Mouse (Mus musculus): ENCODE results near the gene Kif6. TPM values are rescaled to one million over a fixed set of nuclear protein-coding genes. Genes with fewer than 3 reads are reported as not detected.
A peak's percentile ranks its signal among the peaks of the same experiment; 100 is the strongest.

Gene Kif6
- total RNA-seq, 2 experiments from 2014 or later = 0.38 to 0.46 TPM

DNA sequence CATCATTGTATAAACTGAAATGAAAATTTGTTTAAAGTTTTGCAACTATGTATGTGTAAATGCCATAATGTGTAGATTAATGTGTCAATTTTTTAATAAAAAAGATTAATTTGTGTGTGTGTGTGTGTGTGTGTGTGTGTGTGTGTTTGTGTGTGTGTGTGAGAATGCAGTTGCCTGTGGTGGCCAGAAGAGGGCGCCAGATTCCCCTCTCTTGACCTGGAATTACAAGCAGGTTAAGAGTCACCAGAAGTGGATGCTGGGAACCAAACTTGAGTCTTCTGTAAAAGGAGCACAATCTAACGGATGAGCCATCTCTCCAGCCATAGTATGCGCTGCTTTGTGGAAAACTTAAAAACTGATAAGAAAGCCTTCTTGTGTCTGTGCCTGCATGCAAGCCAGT lies 121.4 kb downstream of the Kif6 start:
- DNase-seq (ENCODE audit: low spot score in 2 of 2) = no peak

DNA sequence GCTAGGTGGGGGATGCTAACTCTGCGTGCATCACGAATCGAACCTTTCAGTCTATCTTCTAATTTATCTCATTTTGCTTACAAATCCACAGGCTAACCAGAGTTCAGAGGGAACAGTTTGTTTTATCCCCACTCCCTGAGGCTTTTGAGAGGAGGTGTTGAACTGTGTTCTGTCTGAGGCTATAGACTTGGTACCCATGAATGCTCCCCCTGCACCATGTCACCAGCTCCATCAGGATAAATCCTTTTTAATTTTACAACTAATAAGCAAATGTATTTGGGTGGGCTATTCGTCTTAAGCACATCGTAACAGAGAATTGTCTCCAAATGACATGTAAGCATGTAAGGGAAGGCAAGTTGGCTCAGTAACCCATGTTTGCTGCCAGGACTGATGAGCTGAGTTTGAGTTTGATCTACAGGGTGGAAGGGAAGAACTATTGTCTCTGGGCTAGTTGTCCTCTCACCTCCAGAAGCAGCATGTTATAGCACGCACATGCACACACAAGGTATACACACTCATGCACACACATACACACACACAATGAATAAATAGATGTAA lies 122.4 kb downstream of the Kif6 start:
- DNase-seq (ENCODE audit: low spot score in 2 of 2) = no peak

DNA sequence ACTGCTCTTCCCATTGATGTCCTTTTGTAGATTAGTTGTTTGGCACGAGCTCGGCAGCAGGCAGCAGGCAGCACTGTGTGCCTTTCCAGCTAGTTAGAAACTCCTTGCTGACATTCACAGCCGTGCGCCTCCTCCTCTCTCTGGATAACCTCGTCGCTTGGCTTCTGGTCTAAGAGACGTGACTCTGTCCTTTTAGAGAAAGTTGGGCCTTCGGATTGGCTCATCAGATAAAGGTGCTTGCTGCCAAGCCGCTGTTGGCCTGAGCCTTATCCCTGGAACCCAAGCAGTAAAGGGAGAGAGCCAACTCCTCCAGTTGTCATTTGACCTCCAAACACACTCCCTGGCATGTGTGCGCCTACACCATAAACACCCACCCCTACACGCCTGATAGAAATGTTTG lies 123.4 kb downstream of the Kif6 start:
- DNase-seq (ENCODE audit: low spot score in 2 of 2) = no peak

GRCm38 (mm10) chr17:49739896-49740679 lies 125.2 kb downstream of the Kif6 start:
- DNase-seq (ENCODE audit: low spot score in 2 of 2) = no peak

- DNase-seq (ENCODE audit: low spot score in 2 of 2) = no peak
Observed at GRCm38 (mm10) chr17:49741172-49741571, 126.2 kb downstream of the Kif6 start.

DNA sequence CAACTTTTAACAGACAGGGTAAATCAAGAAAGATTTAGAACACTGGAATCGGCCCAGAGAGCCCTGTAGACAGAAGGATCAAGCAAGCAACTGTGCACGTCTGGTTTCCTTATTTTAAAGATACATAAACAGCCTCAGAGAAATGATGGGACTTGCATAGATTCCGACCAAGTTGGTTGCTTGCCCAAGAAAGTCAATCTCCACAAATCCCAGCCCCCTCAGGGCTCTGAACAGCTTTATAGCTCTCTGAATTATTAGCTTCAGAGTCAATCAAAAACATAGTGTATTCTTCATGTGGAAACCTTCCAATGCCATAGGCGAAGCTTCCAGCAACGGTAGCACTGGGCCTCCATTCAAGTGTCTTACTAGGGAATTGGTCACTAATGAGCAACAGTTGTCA lies 127.0 kb downstream of the Kif6 start:
- no peak for DNase-seq (ENCODE audit: low spot score in 2 of 2)

DNA sequence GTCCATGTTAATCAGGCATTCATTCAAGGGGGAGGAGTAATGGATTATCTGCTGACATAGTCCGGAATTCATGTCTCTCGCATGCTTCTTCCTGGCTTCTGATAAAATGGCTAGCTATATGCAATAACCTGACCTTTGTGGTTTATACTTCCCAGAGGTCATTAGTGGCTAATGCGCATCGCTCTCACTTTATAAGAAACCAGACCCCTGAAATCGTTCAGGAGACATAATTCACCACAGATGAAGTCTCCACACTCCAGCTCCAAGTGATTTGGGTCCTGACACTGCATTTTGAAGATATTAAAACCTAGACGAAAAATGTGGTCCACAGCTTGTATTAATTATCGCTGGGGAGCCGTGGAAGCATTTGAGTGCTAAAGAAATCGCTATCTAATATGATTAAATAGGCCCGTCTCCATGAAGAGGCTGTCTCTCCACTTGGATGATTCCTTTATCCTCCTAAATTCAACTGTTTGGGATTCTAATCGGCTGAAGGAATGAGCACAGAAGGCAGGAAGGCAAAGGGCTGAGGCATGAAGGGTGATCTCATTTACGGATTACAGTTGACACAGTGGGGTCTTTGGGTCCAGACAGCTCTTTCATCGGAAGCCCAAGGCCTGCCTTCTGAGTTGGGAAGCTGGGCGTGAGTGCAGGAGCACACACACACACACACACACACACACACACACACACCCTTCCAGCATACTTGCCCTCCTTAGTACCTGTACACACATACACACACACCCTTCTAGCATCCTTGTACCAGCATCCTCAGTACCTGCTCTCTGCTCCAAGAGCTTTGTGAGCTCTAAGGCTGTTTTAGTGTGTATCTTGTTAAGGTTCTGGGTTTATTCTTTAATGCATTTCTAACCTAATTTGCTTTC lies 128.9 kb downstream of the Kif6 start:
- no peak for DNase-seq (ENCODE audit: low spot score in 2 of 2)

- DNase-seq (ENCODE audit: low spot score in 2 of 2) = no peak
Observed at GRCm38 (mm10) chr17:49750889-49751324, 136.0 kb downstream of the Kif6 start.

GRCm38 (mm10) chr17:49753874-49754273 lies 138.9 kb downstream of the Kif6 start:
- no peak for DNase-seq (ENCODE audit: low spot score in 2 of 2)

DNA sequence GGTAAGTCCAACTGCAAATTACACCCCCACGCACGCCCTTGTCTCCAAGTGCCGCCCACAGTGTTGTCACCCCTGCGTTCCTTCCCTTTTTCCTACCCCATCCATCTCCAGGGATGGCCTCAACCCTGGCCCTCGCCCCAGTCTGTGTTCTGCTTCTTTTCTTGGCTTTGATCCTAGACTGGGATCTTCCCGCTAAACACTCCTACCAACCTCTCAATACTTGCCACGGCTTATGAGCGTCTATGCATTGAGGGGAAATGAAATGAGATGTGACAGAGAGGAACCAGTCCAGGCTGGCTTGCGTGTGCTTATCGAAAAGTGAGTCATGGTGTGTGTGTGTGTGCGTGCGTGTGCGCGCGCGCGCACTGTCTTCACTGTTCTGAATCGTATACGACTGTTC lies 141.9 kb downstream of the Kif6 start:
- DNase-seq (ENCODE audit: low spot score in 2 of 2) = no peak

- no peak for DNase-seq (ENCODE audit: low spot score in 2 of 2)
Observed at GRCm38 (mm10) chr17:49759047-49759446, 144.1 kb downstream of the Kif6 start.

- no peak for DNase-seq (ENCODE audit: low spot score in 2 of 2)
Observed at GRCm38 (mm10) chr17:49761260-49761659, 146.3 kb downstream of the Kif6 start.

DNA sequence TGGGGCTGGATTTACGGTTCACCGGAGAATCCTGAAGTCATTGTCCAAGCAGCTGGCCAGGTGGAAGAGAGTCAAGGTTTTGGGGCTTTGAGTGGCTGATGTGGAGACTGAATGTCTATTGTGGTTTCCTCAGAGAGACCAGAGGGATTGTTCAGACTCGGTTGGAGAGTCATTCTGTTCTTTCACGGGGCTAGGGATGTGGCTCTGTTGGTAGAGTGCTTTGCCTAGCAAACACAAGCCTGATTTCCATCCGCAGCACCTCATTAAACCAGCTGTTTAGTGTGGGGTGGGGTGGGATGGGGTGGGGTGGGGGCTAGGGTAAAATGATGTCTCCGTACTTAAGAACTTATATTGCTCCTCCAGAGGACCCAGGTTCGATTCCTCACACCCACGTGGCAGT lies 146.9 kb downstream of the Kif6 start:
- DNase-seq (ENCODE audit: low spot score in 2 of 2) = no peak

GRCm38 (mm10) chr17:49764963-49765362 lies 150.0 kb downstream of the Kif6 start:
- DNase-seq (ENCODE audit: low spot score in 2 of 2) = no peak

DNA sequence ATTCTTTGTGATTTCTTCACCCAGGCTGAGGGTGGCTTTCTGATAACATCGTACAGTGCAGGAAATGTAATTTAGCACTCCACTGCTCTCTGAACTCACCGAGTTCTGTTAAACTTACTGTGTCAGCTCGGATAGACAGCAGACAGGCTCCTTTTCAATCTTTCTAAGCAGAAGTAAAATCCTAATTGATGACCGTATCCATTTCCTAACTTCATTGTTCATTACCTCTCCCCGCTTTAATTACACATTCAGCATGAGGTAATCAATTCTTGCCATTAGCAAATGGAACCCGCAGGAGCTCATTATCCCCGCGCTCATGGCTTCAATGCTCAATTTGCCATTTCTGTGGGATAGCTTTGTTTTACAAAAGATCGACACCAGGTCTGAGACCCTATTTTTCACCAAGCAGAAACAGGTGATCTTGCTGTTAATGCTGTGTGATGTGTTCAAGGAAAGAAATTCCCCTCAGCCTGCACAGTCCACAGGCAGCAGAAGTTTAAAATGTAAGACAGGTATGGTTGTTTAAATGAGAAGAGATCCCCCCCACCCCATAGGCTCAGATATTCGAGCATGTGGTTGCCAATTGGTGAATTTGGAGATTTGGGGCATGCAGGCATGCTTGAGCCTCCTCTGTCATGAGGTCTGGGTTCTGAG lies 152.9 kb downstream of the Kif6 start:
- DNase-seq (ENCODE audit: low spot score in 2 of 2) = no peak

DNA sequence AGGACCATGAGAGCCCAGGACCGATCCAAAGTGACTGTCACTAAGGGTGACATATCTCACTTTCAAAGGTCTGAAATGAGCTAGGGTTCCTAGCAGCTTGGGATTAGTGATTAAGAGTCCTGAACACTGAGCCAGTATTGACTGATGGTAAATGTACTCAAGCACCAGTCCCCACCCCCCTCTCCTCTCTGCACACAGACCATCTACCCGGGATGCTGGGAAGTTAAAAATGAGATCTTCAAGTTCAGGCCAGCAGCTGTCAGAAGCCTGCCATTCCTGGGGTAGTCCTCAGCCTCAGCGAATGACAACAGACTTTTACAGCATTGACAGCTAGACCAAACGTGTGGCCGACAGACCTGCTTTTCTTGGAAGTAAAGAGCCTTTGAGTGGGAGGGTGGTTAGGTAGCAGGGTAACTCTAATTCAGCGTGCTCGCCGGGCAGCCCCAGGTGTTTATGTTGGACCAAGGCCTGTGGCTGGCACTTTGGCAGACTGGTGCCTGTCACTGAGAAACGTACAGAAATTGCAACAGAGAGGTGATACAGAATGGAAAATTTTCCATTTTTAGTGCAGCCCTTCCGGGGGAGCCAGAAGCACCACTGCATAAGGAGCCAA lies 156.9 kb downstream of the Kif6 start:
- no peak for DNase-seq (ENCODE audit: low spot score in 2 of 2)

- no peak for DNase-seq (ENCODE audit: low spot score in 2 of 2)
Observed at GRCm38 (mm10) chr17:49777115-49777839, 162.3 kb downstream of the Kif6 start.

DNA sequence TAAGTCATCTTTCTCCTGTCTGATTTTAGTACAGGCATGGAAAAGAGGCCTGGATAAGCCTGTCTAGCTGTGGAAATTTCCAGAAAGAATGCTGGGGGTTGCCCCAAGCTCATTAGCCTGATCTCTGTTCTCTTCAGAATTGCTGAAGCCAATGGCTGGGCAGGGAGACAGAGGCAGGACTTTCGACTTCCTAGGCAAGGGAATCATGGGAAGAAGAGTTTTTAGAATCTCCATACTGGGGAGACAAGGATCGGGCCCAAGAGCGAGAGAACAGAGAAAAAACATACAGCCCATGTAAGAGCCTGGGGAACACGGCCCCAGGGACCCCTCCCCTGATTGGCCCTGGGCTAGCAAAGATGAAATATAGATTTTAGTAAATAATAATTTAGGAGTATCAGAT lies 164.1 kb downstream of the Kif6 start:
- DNase-seq (ENCODE audit: low spot score in 2 of 2) = no peak

DNA sequence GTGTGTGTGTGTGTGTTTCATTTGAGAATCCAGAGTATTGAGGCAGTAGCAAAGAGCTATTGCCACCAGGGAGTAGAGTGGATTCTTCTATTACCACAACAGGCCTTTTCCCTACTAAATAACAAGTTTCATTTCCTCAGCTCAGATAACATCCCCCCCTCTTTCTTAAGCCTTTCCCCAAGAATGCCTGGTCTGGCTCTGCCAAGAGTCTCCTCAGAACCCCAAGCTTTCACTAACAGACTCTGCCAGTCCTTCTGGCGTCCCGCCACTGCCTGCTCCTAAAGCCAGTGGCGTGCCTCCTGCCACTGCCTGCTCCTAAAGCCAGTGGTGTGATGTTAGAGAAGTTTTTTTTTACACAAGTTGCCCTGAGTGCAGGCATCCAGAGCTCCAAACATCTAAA lies 164.6 kb downstream of the Kif6 start:
- DNase-seq (ENCODE audit: low spot score in 2 of 2) = peak in 1 of 2 experiments; percentile 41

DNA sequence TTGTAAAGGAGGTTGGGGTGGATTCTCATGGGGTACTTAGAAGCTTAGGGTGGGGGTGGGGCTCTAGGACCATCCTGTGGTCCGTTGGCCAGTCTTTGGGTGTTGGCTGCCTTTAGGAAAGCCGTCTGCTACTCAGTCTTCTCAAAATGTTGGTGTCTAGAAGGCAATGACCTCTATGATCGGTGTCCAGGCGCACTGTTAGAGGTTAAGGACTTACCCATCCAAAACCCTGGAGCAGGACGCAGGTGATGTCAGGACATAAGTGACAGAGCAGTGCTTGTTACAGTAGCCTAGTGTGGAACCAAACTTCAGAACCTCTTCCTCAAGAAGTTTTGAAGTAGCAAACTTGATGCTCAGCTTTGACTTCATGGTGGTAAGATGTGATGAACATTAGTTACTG lies 170.9 kb downstream of the Kif6 start:
- DNase-seq (ENCODE audit: low spot score in 2 of 2) = no peak
